Mouse (Mus musculus) liver, embryonic 16.5 days (tissue): Measurements from ENCODE around the gene Zfp184. TPM values are rescaled to one million over a fixed set of nuclear protein-coding genes. Genes with fewer than 3 reads are reported as not detected.

Experiments used
- ATAC-seq: fragments of 200-750 bp; cut with Nextera tagmentation; 2 replicates; pipeline ENCODE4 v1.8.0; 2017; ENCODE audit warnings: low read depth, mild to moderate bottlenecking, moderate number of reproducible peaks, moderate library complexity
- H3K27ac ChIP-seq: fragments of 300-500 bp; sonication (generic); 2 replicates; pipeline ENCODE4 v1.5.1; 2014; ENCODE audit warnings: mild to moderate bottlenecking, low read length
- H3K27me3 ChIP-seq: fragments of 300-500 bp; sonication (generic); 2 replicates; pipeline ENCODE4 v1.6.1; 2014; ENCODE audit warnings: low read depth, low read length, mixed read lengths; ENCODE audit not compliant: control insufficient read depth, insufficient read depth
- H3K36me3 ChIP-seq: fragments of 300-500 bp; sonication (generic); 2 replicates; pipeline ENCODE4 v1.6.1; 2014; ENCODE audit warnings: mild to moderate bottlenecking; ENCODE audit not compliant: control insufficient read depth, insufficient read depth
- H3K4me1 ChIP-seq: fragments of 300-500 bp; sonication (generic); 2 replicates; pipeline ENCODE4 v1.6.1; 2014; ENCODE audit warnings: low read depth, low read length, mixed read lengths; ENCODE audit not compliant: control insufficient read depth
- H3K4me2 ChIP-seq: fragments of 300-500 bp; sonication (generic); 2 replicates; pipeline ENCODE4 v1.6.1; 2014; ENCODE audit warnings: low read depth, low read length, mixed read lengths
- H3K4me3 ChIP-seq: fragments of 300-500 bp; sonication (generic); 2 replicates; pipeline ENCODE4 v1.5.1; 2014; ENCODE audit warnings: low read depth, mild to moderate bottlenecking, low read length
- H3K9ac ChIP-seq: fragments of 300-500 bp; sonication (generic); 2 replicates; pipeline ENCODE4 v1.6.1; 2014; ENCODE audit warnings: low read depth, low read length
- H3K9me3 ChIP-seq: fragments of 300-500 bp; sonication (generic); replicated peaks from 2 replicates; pipeline ENCODE4 v1.6.1; 2016; ENCODE audit warnings: low read length; ENCODE audit not compliant: control insufficient read depth
- WGBS: fragments of 180-500 bp; shearing (Covaris S2); extraction: QIAGEN DNeasy Blood & Tissue Kit; methylation state at CpG from one replicate; pipeline ENCODE4 v1.1.7; 2014; ENCODE audit not compliant: insufficient replicate concordance; 5-methylcytosine and 5-hydroxymethylcytosine counted together
- polyA plus RNA-seq: library from polyadenylated mRNA; unstranded; fragments of >200 nt; fragmentation: Nextera tagmentation; extraction: Ambion mirVana; gene quantifications from 2 replicates; pipeline ENCODE4 v1.2.1, GENCODE M21; 2015

Gene Zfp184
- polyA plus RNA-seq, 1 experiment from 2014 or later, result 0.55 TPM

GRCm38 (mm10) chr13:21933626-21934548 is 11.0 kb upstream of the Zfp184 start:
- H3K27me3 ChIP-seq, result no peaks in the 10 kb centered on the region
- H3K4me2 ChIP-seq, result peak overlapping the region; percentile 64
- peak overlapping the region; percentile 41 for H3K4me3 ChIP-seq
- H3K36me3 ChIP-seq, result no peaks in the 10 kb centered on the region
- H3K4me1 ChIP-seq, result peaks cover 30% of the 10 kb centered on the region
- peak; percentile 20; the same call in 1 of the 2 replicates for ATAC-seq
- no peaks in the 10 kb centered on the region for H3K9me3 ChIP-seq
- H3K27ac ChIP-seq, result peak overlapping the region; percentile 60
- 10% methylated on average over 28 of the region's 28 CpGs for WGBS
- peak overlapping the region; percentile 26; the same call in 1 of the 2 replicates for H3K9ac ChIP-seq

- peaks cover 25% of the 10 kb centered on the region for H3K4me1 ChIP-seq
- no peak for ATAC-seq
Observed at GRCm38 (mm10) chr13:21934982-21935791, 9.7 kb upstream of the Zfp184 start.

GRCm38 (mm10) chr13:21935833-21936232 is 9.1 kb upstream of the Zfp184 start:
- Histone ChIP-seq H3K9me3 (no peaks in the 10 kb centered on the region), H3K36me3 (no peaks in the 10 kb centered on the region), H3K4me3 (peak overlapping the region; percentile 44), H3K9ac (0 out of 2 replicates have a peak overlapping the region, but pooled peaks have one; percentile 36), H3K4me2 (peak overlapping the region; percentile 72), H3K4me1 (peaks cover 25% of the 10 kb centered on the region), H3K27me3 (no peaks in the 10 kb centered on the region), H3K27ac (no peak overlapping the region)
- WGBS, result 1% methylated on average over 7 of the region's 7 CpGs
- ATAC-seq, result no peak

More at GRCm38 (mm10) chr13:21934982-21935791, 9.7 kb upstream of the Zfp184 start:
- H3K36me3 ChIP-seq, result no peaks in the 10 kb centered on the region
- H3K4me2 ChIP-seq, result peak overlapping the region; percentile 72
- no peak overlapping the region for H3K27ac ChIP-seq
- no peaks in the 10 kb centered on the region for H3K27me3 ChIP-seq
- H3K9ac ChIP-seq, result no peak overlapping the region
- peak overlapping the region; percentile 2; the same call in 1 of the 2 replicates for H3K4me3 ChIP-seq
- no peaks in the 10 kb centered on the region for H3K9me3 ChIP-seq
- 11% methylated on average over 17 of the region's 17 CpGs for WGBS

GRCm38 (mm10) chr13:21936968-21937367 is 7.9 kb upstream of the Zfp184 start:
- Histone ChIP-seq H3K27ac (no peak overlapping the region), H3K36me3 (no peaks in the 10 kb centered on the region), H3K4me2 (peak overlapping the region; percentile 72), H3K9ac (peak overlapping the region; percentile 45), H3K9me3 (no peaks in the 10 kb centered on the region), H3K4me1 (peaks cover 29% of the 10 kb centered on the region), H3K4me3 (peak overlapping the region; percentile 44), H3K27me3 (no peaks in the 10 kb centered on the region)
- peak; percentile 76 for ATAC-seq
- under 1% methylated on average over 17 of the region's 17 CpGs for WGBS

GRCm38 (mm10) chr13:21940213-21940612 is 4.7 kb upstream of the Zfp184 start:
- Histone ChIP-seq H3K27me3 (no peaks in the 10 kb centered on the region), H3K4me2 (peak overlapping the region; percentile 58), H3K9me3 (no peaks in the 10 kb centered on the region), H3K9ac (peak overlapping the region; percentile 19), H3K36me3 (no peaks in the 10 kb centered on the region), H3K4me1 (peaks cover 22% of the 10 kb centered on the region), H3K4me3 (peak overlapping the region; percentile 65), H3K27ac (peak overlapping the region; percentile 34; the same call in 1 of the 2 replicates)
- ATAC-seq, result peak; percentile 67
- 0% methylated on average over 19 of the region's 19 CpGs for WGBS

GRCm38 (mm10) chr13:21940811-21941321 is 4.0 kb upstream of the Zfp184 start:
- WGBS, result under 1% methylated on average over 16 of the region's 16 CpGs
- peak overlapping the region; percentile 58 for H3K4me2 ChIP-seq
- H3K27ac ChIP-seq, result peak overlapping the region; percentile 34; the same call in 1 of the 2 replicates
- H3K4me3 ChIP-seq, result peak overlapping the region; percentile 65
- H3K27me3 ChIP-seq, result no peaks in the 10 kb centered on the region
- H3K9ac ChIP-seq, result peak overlapping the region; percentile 19
- peaks cover 25% of the 10 kb centered on the region for H3K4me1 ChIP-seq
- H3K36me3 ChIP-seq, result no peaks in the 10 kb centered on the region
- ATAC-seq, result peak; percentile 58
- H3K9me3 ChIP-seq, result no peaks in the 10 kb centered on the region

GRCm38 (mm10) chr13:21943644-21944043 is 1.2 kb upstream of the Zfp184 start:
- Histone ChIP-seq H3K9me3 (no peaks in the 10 kb centered on the region), H3K4me1 (peaks cover 10% of the 10 kb centered on the region), H3K4me2 (no peak overlapping the region), H3K27ac (no peak overlapping the region), H3K36me3 (no peaks in the 10 kb centered on the region), H3K9ac (no peak overlapping the region), H3K4me3 (no peak overlapping the region), H3K27me3 (no peaks in the 10 kb centered on the region)
- 70% methylated on average over 1 of the region's 1 CpGs for WGBS
- ATAC-seq, result no peak

GRCm38 (mm10) chr13:21944592-21944925 is 335 bp upstream of the Zfp184 start:
- no peak; the same call in 1 of the 2 replicates for ATAC-seq
- Histone ChIP-seq H3K4me1 (peaks cover 10% of the 10 kb centered on the region), H3K4me3 (peak overlapping the region; percentile 76), H3K27ac (no peak overlapping the region), H3K36me3 (no peaks in the 10 kb centered on the region), H3K4me2 (peak overlapping the region; percentile 82), H3K9me3 (no peaks in the 10 kb centered on the region), H3K9ac (peak overlapping the region; percentile 70), H3K27me3 (no peaks in the 10 kb centered on the region)
- under 1% methylated on average over 7 of the region's 7 CpGs for WGBS
